In the genomic region with DNA sequence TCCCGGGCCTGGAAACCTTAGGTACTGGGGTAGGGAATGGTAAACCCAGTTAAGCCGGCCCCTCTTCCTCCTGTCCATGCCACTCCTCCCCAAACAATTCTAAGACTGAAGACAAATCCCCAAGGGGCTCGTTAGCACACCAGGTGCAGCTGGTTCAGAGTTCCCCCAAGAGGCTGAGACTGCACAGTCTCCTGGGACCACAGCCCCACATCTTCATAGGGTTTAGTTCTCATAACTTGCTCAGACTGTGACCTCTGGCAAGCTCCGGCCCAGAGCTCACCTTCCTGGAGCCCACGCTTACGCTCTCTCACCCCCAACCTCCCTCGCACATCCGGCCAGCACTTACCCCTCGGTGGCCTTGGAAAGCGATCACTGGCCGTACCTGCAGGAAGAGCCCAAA, we compare ENCODE assay signal across 8 mouse cellular contexts. TPM values are rescaled to one million over a fixed set of nuclear protein-coding genes. Genes with fewer than 3 reads are reported as not detected.
DNase-seq lines count a peak whose midpoint lies in the region; ATAC-seq and TF ChIP-seq lines count a peak whose summit lies in the region.

No protein-coding gene starts in this region.

- H3K9me3 ChIP-seq in embryonic facial prominence, embryonic 14.5 days (ENCODE audit: control insufficient read depth, low read length) = no peaks in the 10 kb centered on the region
- no peaks in the 10 kb centered on the region for H3K9me3 ChIP-seq in limb, embryonic 12.5 days

- H3K36me3 ChIP-seq in embryonic facial prominence, embryonic 14.5 days (ENCODE audit: control insufficient read depth, insufficient read depth, low read length) = peaks cover 30% of the 10 kb centered on the region
- H3K36me3 ChIP-seq in limb, embryonic 12.5 days = peaks cover 31% of the 10 kb centered on the region

- H3K4me3 ChIP-seq in lung, adult 2 months (replicated peaks; ENCODE audit: extremely low read depth, low read depth, low read length) = peak overlapping the region; percentile 10
- H3K4me3 ChIP-seq in embryonic facial prominence, embryonic 14.5 days (ENCODE audit: low read depth, low read length) = peak overlapping the region; percentile 47
- peak overlapping the region; percentile 53 for H3K4me3 ChIP-seq in limb, embryonic 12.5 days (replicated peaks)

- no peak for TF ChIP-seq CTCF in lung, adult 2 months (IDR thresholded peaks at IDR 0.05; ENCODE audit: insufficient read depth, low read length)

- H3K4me1 ChIP-seq in lung, adult 2 months (ENCODE audit: control insufficient read depth, insufficient read depth, low read length) = 0 out of 2 replicates have a peak, but pooled peaks cover 2% of the 10 kb centered on the region
- H3K4me1 ChIP-seq in embryonic facial prominence, embryonic 14.5 days (ENCODE audit: control insufficient read depth, insufficient read depth, low read length) = peaks cover 15% of the 10 kb centered on the region
- H3K4me1 ChIP-seq in limb, embryonic 12.5 days (replicated peaks) = peaks cover 22% of the 10 kb centered on the region

- H3K27me3 ChIP-seq in embryonic facial prominence, embryonic 14.5 days (replicated peaks; ENCODE audit: control insufficient read depth, insufficient read depth, low read length) = no peaks in the 10 kb centered on the region
- peaks cover 6% of the 10 kb centered on the region for H3K27me3 ChIP-seq in limb, embryonic 12.5 days

- H3K4me2 ChIP-seq in embryonic facial prominence, embryonic 14.5 days (ENCODE audit: low read depth, low read length) = peak overlapping the region; percentile 86
- peak overlapping the region; percentile 92 for H3K4me2 ChIP-seq in limb, embryonic 12.5 days

- H3K27ac ChIP-seq in embryonic facial prominence, embryonic 14.5 days (replicated peaks; ENCODE audit: low read depth, low read length) = no peak overlapping the region
- no peak overlapping the region for H3K27ac ChIP-seq in limb, embryonic 12.5 days

- peak overlapping the region; percentile 59 for H3K9ac ChIP-seq in embryonic facial prominence, embryonic 14.5 days (ENCODE audit: low read depth, low read length)
- peak overlapping the region; percentile 55 for H3K9ac ChIP-seq in limb, embryonic 12.5 days (replicated peaks)

- ATAC-seq in embryonic facial prominence, embryonic 14.5 days (ENCODE audit: low read depth) = peak; percentile 61; the same call in 1 of the 2 replicates
- ATAC-seq in limb, embryonic 12.5 days (ENCODE audit: insufficient number of reproducible peaks, insufficient read depth, low FRiP score, low TSS enrichment, low read depth) = peak; percentile 9; the same call in 1 of the 2 replicates

- no peak for DNase-seq in lung, adult 2 months
- DNase-seq in lung, postnatal 10 days = no peak
- peak; percentile 74 for DNase-seq in embryonic facial prominence, embryonic 14.5 days (ENCODE audit: low spot score)
- peak; percentile 5 for DNase-seq in retina, postnatal 1 day
- DNase-seq in adrenal gland, postnatal 36 days = no peak
- DNase-seq in layer of hippocampus, postnatal 14 days (ENCODE audit: low spot score in 2 of 2) = no peak
- DNase-seq in cerebellum, postnatal 4 days (ENCODE audit: low spot score in 2 of 2) = no peak

- WGBS in lung, adult 2 months = 12% methylated on average over 11 of the region's 11 CpGs
- WGBS in embryonic facial prominence, embryonic 14.5 days = 11% methylated on average over 11 of the region's 11 CpGs
- WGBS in limb, embryonic 12.5 days = 6% methylated on average over 11 of the region's 11 CpGs

- TF ChIP-seq POLR2A in lung, adult 2 months (IDR thresholded peaks at IDR 0.05; ENCODE audit: borderline replicate concordance, extremely low read depth, low read depth, low read length) = no peak

RNA-seq across cellular contexts. Expression of a gene that starts 2.3 kb away (rescaled TPM):
- polyA plus RNA-seq in lung, adult 2 months (2012; rRNA removed) = 0.97 and 1.1 TPM in 2 replicates
- polyA plus RNA-seq in embryonic facial prominence, embryonic 14.5 days (2014; fragmentation: Nextera tagmentation; extraction: Ambion mirVana) = 19.6 and 19.7 TPM in 2 replicates
- 10.8 and 13.5 TPM in 2 replicates for polyA plus RNA-seq in limb, embryonic 12.5 days (2016; fragmentation: Nextera tagmentation; extraction: Ambion mirVana)
- under 1 TPM; 0.17 to 0.36 TPM for total RNA-seq in adrenal gland, postnatal 36 days (2021)
- not detected for total RNA-seq in layer of hippocampus, postnatal 14 days (2021)

RNA-seq across cellular contexts. Expression of a gene that starts 7.2 kb away (rescaled TPM):
- polyA plus RNA-seq in lung, adult 2 months (2012; rRNA removed) = 227 and 315 TPM in 2 replicates
- polyA plus RNA-seq in embryonic facial prominence, embryonic 14.5 days (2014; fragmentation: Nextera tagmentation; extraction: Ambion mirVana) = 639 and 673 TPM in 2 replicates
- polyA plus RNA-seq in limb, embryonic 12.5 days (2016; fragmentation: Nextera tagmentation; extraction: Ambion mirVana) = 521 and 544 TPM in 2 replicates
- 100 to 1,000 TPM; 333 to 337 TPM for total RNA-seq in adrenal gland, postnatal 36 days (2021)
- 100 to 1,000 TPM; 157 to 166 TPM for total RNA-seq in layer of hippocampus, postnatal 14 days (2021)

RNA-seq across cellular contexts. Expression of a gene that starts 11.3 kb away (rescaled TPM):
- 6.8 and 10.1 TPM in 2 replicates for polyA plus RNA-seq in lung, adult 2 months (2012; rRNA removed)
- polyA plus RNA-seq in embryonic facial prominence, embryonic 14.5 days (2014; fragmentation: Nextera tagmentation; extraction: Ambion mirVana) = 92.5 and 92.9 TPM in 2 replicates
- polyA plus RNA-seq in limb, embryonic 12.5 days (2016; fragmentation: Nextera tagmentation; extraction: Ambion mirVana) = 150 and 153 TPM in 2 replicates
- 10 to 100 TPM; 33.0 to 34.7 TPM for total RNA-seq in adrenal gland, postnatal 36 days (2021)
- 10 to 100 TPM; 20.1 to 27.8 TPM for total RNA-seq in layer of hippocampus, postnatal 14 days (2021)

RNA-seq across cellular contexts. Expression of a gene that starts 14.8 kb away (rescaled TPM):
- polyA plus RNA-seq in lung, adult 2 months (2012; rRNA removed) = 0.40 and 0.66 TPM in 2 replicates
- 0.24 and 0.32 TPM in 2 replicates for polyA plus RNA-seq in embryonic facial prominence, embryonic 14.5 days (2014; fragmentation: Nextera tagmentation; extraction: Ambion mirVana)
- 0.14 TPM in 1 of 2 replicates, not detected in the other for polyA plus RNA-seq in limb, embryonic 12.5 days (2016; fragmentation: Nextera tagmentation; extraction: Ambion mirVana)
- under 1 TPM in 1 of 2 experiments, not detected in 1; 0.20 TPM for total RNA-seq in adrenal gland, postnatal 36 days (2021)
- under 1 TPM; 0.97 to 0.98 TPM for total RNA-seq in layer of hippocampus, postnatal 14 days (2021)

RNA-seq across cellular contexts. Expression of a gene that starts 28.2 kb away (rescaled TPM):
- polyA plus RNA-seq in lung, adult 2 months (2012; rRNA removed) = 1.00 and 2.0 TPM in 2 replicates
- polyA plus RNA-seq in embryonic facial prominence, embryonic 14.5 days (2014; fragmentation: Nextera tagmentation; extraction: Ambion mirVana) = 1.7 and 2.1 TPM in 2 replicates
- 3.5 and 4.1 TPM in 2 replicates for polyA plus RNA-seq in limb, embryonic 12.5 days (2016; fragmentation: Nextera tagmentation; extraction: Ambion mirVana)
- total RNA-seq in adrenal gland, postnatal 36 days (2021) = 1 to 10 TPM; 1.9 to 2.9 TPM
- 1 to 10 TPM; 4.1 to 4.6 TPM for total RNA-seq in layer of hippocampus, postnatal 14 days (2021)

Comparison
In these comparisons a context has a peak if more than half of its experiments do, and no peak if none do; other contexts are left out.
1. DNase-seq: peak in embryonic facial prominence, embryonic 14.5 days (single experiment) and retina, postnatal 1 day (single experiment); none in lung, adult 2 months (single experiment), lung, postnatal 10 days (single experiment), adrenal gland, postnatal 36 days (0 of 2), layer of hippocampus, postnatal 14 days (0 of 2) and cerebellum, postnatal 4 days (0 of 2).
2. Peak in every context shown above with its lines, with median percentiles within 50 percentile points of each other: H3K4me3 ChIP-seq.